Mouse (Mus musculus) retina, postnatal 7 days (tissue): ENCODE data around the gene Susd5.

Source experiments
- DNase-seq: peaks from one replicate; pipeline ENCODE4 v3.0.0-alpha.2; 2012; ENCODE audit warnings: low read depth, low spot score

Susd5 gene

DNA sequence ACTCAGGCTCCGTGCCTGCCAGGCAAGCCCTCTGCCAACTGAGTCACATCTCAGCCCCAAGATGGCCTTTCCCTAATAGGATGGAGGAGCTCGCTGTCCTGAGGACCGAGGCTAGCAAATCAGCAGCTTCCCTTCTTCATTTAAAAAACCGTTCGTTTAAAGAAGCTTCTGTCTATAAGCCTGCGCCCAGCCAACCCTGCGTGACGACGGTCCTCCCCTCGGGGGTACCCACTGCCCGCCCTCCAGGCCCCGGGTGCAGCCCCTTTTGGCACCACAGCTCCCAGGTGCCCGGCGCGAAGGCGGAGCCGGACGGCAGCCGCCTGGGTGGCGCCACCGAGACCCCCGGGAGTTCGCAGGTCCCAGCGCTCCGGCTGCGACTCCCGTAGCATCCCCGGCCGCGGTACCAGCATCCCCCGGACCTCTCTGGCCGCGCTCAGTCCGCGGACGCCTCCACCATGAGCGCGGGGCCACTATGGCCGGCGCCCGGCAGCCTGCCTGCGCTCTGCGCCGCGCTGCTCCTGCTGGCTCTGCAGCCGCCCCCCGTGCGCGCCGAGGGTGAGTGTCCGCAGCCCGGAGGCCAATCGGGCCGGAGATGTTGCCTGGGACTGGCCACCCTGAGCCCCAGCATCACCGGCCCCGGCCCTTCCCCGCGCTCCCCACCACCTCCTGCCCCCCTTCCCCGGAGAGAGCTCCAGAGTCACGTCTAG lies at the start of gene Susd5:
TSS of gene Susd5 (plus strand) at position 51 of the 707 bp plus-strand sequence.
- no peak for DNase-seq

DNA sequence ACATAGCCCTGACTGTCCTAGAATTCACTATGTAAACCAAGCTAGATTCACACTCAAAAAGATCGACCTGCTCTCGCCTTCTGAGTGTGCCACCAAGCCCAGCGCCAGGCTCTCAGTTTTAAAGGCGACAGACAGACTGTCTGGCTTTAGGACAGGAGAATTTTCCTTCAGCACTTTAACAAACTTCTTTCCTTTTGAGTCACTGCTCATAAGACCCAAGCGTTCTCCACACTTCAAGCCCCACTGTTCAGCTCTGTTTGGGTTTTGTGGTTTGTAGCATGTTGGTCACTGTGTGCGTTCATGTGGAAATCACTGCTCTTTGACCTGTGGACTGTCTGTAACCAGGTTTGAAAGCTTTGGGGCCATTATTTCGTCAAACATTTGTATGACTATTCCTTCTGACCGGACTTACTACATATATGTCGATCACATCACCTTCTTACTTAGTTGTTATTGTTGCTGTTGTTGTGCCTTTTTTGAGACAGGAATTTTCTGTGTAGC lies 49.0 kb upstream of the Susd5 start:
- no peak for DNase-seq

DNA sequence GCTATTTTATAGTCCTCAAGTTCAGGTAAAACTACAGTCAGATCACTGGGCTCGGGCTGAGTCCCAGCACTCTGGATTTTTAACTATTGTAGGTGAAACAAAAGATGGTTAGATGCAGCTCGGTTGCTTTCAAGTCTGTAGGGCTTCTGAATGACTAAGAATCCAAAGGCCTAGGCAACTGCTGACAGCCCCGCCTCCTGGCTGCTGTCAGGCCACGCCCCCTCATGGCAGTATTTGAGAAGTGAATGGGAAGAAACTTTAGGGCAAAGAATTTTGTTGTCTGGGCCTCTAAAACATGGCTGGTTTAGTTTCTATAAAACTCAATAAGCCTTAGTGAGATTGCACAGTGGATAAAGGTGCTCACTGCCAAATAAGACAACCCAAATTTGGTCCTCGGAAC lies 47.4 kb upstream of the Susd5 start:
- DNase-seq = no peak

DNA sequence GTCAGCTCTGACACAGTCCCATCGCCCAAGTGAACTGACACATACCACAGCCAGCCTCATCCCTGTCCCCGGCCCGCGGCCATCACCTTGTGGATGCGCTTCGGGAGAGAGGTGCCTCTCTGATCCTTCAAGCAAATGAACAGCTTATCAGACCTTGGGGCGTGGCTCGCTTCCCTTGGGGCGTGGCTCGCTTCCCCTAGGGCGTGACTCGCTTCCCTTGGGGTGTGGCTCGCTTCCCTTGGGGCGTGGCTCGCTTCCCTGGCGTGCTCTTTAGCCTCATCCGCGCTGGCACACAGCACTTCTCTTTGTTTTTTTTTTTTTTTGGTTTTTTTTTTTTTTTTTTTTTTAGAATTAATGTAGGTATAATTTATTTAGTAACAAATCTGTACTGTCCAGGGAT lies 45.7 kb upstream of the Susd5 start:
- DNase-seq = no peak

DNA sequence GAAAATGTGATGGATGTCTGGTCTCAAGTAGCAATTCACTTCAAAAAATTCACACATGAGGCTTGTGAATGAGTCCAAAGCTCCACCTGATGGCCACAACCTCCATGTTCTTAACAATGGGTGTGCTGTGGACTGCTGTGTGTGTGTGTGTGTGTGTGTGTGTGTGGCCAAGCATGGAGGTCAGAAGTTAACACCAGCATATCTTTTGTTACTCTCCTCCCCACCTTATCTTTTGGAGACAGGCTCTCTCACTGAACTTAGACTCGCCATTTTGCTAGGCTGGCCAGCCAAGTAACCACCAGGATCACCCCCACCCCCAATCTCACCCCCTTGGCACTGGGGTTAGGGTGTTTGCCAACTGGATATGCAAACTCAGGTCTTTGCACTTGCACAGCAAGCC lies 42.9 kb upstream of the Susd5 start:
- no peak for DNase-seq

DNA sequence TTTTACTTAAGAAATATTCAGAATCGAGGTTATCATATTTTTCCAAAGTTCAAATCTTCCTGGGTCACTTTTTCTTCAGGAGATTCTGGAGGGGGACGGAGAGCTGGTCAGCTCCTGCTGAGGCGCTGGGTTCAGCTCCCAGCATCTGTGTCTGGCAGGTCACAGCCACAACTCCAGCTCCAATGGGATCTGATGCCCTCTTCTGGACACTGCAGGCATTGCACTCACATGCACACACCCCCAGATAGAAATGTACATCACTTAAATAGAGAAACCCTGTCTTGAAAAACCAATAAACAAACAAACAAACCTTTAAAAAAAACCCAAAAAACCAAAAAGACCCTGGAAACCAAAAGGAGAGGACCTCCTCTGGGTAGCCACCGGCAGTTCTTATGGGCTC lies 41.2 kb upstream of the Susd5 start:
- no peak for DNase-seq

DNA sequence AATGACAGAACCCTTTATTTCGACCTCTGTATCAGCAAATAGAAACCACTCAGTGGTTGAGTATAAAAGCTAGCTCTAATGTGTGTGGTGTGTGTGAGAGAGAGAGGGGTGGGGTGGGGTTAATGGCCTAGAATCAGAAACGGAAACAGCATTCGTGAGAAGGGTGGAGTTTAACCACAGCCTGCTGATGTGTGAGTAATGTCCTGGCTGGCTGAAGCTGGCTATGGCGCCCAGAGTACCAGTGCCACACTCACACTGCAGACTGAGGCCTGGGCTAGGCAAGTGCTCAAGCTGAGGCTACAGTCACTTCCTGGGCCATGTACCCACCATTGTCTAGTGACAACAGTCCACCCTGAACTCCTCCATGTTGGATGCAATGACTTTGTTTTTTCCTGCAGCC lies 40.5 kb upstream of the Susd5 start:
- DNase-seq = no peak

DNA sequence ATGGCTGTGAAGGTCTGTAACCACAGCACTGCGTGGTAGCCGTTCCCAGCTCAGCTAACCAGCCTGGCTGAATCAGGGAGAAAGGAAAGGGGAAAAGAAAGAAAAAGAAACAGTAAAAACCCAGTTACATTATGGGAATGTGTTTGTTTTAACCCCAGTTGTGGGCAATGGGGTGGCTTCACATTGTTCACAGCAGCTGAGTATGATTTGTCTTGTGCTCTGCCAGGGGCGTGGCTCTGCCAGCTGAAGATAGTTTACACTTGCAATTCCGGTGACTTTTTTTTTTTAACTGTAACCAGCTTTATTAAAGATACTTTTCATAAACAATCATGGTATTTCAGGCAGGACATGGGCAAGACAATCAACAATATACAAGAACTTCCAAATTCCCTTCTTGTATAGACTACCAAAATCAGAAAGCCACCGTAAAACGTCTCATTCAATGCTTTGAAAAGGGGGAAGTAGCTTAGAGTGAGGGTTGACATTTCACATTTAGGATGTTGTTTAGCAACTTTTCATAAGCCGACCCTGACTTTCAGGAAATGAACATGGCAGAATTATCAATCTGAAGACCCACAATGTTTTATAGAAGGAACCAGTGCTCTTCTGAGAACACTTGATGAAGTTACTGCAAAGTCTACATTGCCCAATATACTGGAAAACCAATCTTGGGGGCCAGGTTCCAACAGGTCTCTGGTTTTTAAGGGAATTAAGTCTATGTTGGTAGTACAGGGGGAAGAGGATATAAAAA lies 37.8 kb upstream of the Susd5 start:
- DNase-seq = no peak

DNA sequence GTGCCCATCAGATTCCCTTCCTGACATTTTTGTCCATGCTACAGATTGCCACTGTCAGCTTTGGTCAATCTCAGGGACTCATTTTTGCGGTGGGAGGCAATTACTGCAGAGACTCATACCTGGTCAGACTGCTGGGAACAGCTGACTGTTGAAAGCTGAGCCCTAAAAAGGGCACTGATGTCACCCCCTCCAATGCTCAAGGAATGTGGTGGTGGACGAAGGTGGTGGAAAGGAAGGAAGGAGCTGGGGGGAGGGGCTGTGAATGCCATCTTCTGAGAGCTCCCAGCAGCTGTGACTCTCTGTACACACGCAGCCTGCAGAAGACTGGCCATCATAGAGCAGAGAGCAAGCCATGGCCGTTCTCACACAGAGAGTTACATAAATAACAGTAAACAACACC lies 34.8 kb upstream of the Susd5 start:
- DNase-seq = no peak

DNA sequence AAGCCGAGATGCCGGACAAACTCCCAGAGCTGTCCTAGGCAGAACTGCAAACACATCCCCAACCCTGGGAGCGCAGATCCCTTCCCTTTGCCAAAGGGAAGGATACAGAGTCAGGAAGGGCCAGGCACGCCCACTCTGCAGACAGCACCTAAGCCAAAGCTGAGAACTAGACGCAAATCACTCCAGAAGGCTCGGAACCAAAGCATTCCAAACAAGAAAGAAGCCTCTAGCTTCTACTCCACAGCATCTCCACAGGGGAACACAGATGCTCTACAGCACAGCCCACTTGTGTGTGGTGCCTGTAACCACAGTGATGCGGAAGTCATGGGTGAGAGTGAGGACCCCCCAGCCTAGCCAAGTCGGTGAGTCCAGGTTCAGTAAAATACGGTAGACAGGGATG lies 31.8 kb upstream of the Susd5 start:
- no peak for DNase-seq

DNA sequence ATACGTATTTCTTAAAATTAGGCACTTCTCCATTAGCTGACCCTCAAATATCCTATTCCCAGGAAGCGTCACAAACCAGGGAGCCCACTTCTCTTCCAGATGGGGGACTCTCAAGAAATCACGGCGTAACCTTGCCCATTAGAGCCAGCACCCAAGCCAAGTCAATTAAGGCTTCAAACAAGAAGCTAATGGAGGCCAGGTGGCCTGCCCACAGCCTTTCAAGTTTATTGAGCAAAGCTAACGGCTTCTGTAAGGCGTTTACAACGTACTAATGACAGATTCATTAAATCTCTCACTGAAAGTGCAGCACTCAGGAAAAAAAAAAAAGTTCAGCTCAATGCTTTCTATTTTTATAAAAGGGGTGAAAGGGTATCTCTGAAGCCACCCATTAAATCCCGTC lies 31.1 kb upstream of the Susd5 start:
- no peak for DNase-seq

DNA sequence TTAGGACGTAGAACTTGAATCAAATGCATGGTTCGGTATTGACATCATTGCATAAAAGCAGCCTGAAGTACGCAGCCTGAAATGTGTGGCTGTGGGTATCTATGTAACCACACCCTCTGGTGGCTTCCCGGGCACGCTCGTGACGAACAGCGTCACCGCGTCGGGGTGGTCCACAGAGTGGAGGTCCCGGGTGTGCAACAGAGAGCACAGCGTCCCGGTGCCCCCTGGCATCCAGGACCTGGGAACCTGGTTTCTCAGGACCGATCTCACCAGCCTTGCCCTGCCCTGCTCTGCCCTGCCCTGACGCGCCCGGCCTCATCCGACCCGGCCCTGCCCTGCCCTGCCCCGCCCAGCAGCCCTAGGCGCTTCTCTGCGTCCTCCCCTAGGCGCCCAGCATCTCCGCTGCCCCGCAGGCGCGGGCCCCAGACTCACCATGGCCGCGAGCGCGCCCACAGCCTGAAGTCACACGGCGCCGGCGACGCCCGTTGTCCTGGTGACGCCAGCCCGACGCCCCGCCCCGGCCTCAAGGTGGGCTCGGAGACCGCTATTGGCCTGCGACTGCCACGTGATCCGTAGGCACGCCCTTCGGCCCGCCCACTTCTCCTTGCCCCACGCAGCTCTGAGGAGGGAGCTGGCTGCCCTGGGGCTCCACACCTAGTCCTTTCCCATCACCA lies 30.5 kb upstream of the Susd5 start:
- peak; percentile 81 for DNase-seq

DNA sequence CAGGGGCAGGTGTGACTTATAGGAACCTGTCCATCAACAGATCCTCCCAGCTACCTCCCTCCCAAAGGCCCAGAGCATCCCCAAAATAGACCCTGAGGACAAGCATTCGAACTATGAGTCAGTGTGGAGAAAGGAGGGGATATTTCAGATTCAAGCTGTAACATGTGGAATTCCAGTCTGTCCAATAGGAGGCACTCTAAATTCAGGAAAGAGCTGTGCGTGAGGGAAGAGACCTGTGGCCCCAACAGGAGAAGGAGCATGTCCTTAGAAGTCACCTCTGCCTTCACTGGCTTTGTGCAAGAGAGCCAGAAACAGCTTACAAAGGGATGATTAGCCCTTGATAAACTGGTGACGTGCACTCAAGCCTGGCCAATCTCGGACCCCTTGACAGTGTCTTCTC lies 16.0 kb upstream of the Susd5 start:
- no peak for DNase-seq

DNA sequence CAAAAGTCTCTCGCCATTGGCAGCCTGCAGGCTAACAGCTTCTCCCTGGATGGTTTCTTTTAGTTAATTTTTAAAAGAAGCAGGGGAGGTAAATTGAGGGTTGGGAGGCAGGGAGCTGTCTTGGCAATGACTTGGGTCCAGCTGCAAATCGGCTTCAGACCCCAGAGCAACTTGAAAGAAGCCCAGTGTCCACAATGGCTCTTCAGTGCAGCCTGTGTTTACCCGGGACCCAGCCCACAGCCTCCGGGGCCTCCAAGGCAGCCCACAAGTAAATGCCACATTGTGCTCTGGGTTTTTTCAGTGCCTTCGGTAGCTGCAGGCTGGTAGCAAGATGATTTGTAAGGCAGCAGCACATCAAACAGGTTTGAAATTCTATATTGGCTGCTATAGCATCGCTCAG lies 14.4 kb upstream of the Susd5 start:
- DNase-seq = no peak

DNA sequence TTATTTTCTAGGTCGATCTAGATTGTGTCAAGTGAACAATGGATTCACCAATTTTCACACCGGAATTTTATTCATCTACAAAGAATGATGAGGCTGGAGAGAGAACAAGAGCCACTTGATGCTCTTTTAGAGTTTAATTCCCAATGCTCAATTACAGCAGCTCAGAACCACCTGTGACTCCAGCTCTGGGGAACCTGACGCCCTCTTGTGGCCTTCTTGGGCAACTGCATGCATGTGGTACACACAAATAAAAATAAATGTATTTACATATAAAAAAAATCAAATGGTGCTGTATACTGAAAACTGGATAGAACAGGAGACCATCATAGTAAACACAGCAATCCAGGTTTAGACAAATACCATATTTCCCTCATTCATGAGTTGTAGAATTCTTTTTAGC lies 12.5 kb upstream of the Susd5 start:
- DNase-seq = no peak

DNA sequence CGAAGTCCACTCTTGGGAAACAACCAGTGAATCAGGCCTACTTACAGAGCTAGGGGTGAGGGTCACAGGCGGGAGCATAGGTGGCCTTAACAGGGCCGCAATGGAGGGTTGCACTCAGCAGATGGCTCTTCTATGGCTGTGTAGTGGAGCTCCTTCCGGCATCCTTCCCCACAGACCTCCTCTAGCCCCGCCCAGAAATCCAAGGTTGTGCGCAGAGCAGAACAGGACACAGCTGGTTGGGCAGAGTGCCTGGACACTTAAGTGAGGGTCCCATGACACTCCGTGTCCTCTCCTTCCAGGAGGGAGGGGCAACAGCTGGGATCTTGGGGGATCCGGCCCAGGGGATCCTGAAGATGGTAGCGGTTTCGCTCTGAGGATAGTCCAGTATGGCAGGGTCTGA lies 10.9 kb upstream of the Susd5 start, which contains the start of gene Fbxl2:
TSS of gene Fbxl2 (minus strand) at position 164 of the 400 bp plus-strand sequence.
- no peak for DNase-seq

DNA sequence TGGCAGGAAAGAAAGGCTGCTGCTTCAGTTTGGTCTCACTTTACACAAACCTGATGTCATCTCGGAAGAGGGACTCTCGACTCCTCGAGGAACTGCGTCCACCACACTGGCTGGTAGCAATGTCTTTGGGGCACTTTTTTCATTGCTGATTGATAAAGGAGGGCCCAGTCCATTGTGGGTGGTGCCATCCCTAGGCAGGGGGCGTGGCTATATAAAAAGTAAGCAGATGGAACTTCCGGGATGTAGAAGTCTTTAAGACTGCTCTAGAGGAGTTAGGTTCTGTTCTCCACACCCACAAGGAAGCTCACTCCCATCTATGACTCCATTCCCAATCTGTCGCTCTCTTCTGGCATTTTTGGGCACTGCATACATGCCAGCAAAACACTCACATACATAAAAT lies 10.3 kb upstream of the Susd5 start:
- DNase-seq = no peak

DNA sequence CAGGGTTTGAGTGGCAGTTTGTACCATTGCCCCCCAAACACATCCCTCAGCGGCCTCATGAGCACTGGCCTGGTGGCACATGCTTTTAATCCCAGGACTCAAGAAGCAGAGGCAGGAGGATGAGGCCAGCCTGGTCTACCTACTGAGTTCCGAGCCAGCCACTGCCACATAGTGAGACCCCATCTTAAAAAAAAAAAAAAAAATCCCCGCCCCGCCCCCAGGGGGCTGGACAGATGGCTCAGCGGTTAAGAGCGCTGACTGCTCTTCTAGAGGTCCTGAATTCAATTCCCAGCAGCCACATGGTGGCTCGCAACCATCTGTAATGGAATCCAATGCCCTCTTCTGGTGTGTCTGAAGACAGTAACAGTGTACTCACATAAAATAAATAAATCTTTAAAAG lies 6.8 kb upstream of the Susd5 start:
- DNase-seq = no peak

DNA sequence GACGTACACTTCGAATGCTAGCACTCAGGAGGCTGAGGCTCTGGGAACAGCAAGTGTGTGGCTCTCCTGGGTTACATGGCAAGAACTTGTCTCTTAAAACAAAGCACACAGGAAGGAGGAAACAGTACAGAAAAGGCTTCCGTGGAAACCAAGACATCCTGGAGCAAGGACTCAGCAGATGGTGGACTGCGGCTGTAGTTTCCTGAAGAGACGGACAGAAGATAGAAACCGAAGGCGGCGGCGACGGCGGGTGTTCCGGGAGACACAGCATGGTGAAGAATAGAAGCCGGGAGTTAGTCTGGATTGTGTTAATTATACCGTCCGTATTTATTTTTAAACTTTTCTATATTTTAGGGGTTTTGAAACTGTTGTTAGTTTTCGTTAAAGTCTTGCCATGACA lies 6.2 kb upstream of the Susd5 start:
- no peak for DNase-seq

DNA sequence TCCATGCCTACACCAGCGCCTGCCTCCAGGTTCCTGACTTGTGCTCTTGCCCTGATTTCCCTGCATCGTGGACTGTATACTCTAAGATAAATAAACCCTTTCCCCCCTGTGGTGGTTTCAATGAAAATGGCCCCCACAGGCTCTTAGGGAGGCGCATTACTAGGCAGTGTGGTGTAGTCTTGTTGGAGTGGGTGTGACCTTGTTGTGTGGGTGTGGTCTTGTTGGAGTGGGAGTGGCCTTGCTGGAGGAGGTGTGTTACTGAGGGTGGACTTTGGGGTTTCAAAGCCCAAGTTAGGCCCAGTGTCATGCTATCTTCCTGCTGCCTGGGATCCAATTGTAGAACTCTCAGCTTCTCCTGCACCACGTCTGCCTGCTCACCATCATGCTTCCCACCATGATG lies 4.9 kb upstream of the Susd5 start:
- no peak for DNase-seq

DNA sequence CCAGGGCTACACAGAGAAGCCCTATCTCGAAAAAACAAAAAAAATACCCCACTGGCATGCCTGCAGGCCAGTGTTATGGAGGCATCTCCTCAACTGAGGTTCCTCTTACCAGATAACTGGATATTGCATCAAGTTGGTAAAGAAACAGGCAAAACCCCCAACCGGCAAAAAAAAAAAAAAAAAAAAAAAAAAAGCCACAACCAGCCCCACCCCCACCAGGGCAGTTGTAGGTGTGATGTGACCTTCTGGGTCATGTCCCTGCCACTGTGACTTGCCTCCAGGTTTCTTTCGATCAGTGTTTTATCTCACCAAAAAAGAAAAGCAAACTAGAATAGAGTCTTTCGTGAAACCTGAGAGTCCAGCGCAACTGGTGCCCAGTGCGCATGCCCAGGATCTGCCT lies 4.1 kb upstream of the Susd5 start:
- DNase-seq = no peak

DNA sequence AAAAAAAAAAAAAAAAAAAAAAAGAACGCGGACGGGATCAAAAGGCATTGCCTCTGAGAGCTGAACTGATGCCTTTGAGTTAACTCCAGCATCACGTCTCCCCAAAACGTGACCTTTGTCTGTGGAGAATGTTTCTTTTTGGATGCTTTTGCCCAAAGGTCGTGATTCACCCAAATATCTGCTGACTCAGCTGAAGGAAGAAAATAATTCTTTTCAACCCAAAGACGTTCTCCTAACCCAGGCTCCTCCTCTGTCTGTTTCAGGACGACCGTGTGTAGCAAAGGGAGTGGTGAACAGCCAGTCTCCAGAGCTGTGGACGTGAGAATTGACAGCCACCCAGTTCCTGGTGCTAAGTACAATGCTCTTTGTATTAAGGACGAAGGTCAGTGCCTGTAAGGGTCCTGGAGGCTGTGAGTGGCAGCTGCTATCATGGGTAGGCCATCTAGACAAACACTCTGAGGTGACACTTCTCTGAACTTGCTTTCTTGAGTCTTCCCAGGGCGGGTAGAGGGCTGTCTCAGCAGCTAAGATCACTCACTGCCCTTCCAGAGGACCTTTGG lies 11.6 kb downstream of the Susd5 start:
- no peak for DNase-seq
